Mouse (Mus musculus) stomach, embryonic 15.5 days (tissue): Measurements from ENCODE around the gene Stambpl1. TPM values are rescaled to one million over a fixed set of nuclear protein-coding genes. Genes with fewer than 3 reads are reported as not detected.
A peak's percentile ranks its signal among the peaks of the same experiment; 100 is the strongest.

Experiments
- ATAC-seq: fragments of 200-750 bp; cut with Nextera tagmentation; 2 replicates; pipeline ENCODE4 v1.8.0; 2017; ENCODE audit warnings: low read depth, moderate number of reproducible peaks, moderate TSS enrichment; ENCODE audit not compliant: insufficient read depth, low FRiP score
- H3K27ac ChIP-seq: fragments of 300-500 bp; sonication (generic); 2 replicates; pipeline ENCODE4 v1.5.1; 2015; ENCODE audit warnings: mild to moderate bottlenecking, inconsistent platforms
- H3K27me3 ChIP-seq: fragments of 300-500 bp; sonication (generic); replicated peaks from 2 replicates; pipeline ENCODE4 v1.6.1; 2015; ENCODE audit warnings: inconsistent platforms
- H3K36me3 ChIP-seq: fragments of 300-500 bp; sonication (generic); 2 replicates; pipeline ENCODE4 v1.6.1; 2015; ENCODE audit warnings: inconsistent platforms
- H3K4me1 ChIP-seq: fragments of 300-500 bp; sonication (generic); 2 replicates; pipeline ENCODE4 v1.6.1; 2015; ENCODE audit warnings: inconsistent platforms
- H3K4me2 ChIP-seq: fragments of 300-500 bp; sonication (generic); 2 replicates; pipeline ENCODE4 v1.6.1; 2015; ENCODE audit warnings: mild to moderate bottlenecking, inconsistent platforms
- H3K4me3 ChIP-seq: fragments of 300-500 bp; sonication (generic); replicated peaks from 2 replicates; pipeline ENCODE4 v1.5.1; 2015; ENCODE audit warnings: inconsistent platforms
- H3K9ac ChIP-seq: fragments of 300-500 bp; sonication (generic); 2 replicates; pipeline ENCODE4 v1.6.1; 2015; ENCODE audit warnings: inconsistent platforms
- H3K9me3 ChIP-seq: fragments of 300-500 bp; sonication (generic); 2 replicates; pipeline ENCODE4 v1.6.1; 2016; ENCODE audit warnings: inconsistent platforms
- WGBS: fragments of 180-500 bp; shearing (Covaris S2); methylation state at CpG from one replicate; pipeline ENCODE4 v1.1.7; 2015; 5-methylcytosine and 5-hydroxymethylcytosine counted together
- polyA plus RNA-seq: library from polyadenylated mRNA; unstranded; fragments of >200 nt; fragmentation: Nextera tagmentation; extraction: Ambion mirVana; gene quantifications from 2 replicates; pipeline ENCODE4 v1.2.1, GENCODE M21; 2015

The Stambpl1 gene
- polyA plus RNA-seq, 1 experiment from 2014 or later, result 11.6 TPM

- no peak overlapping the region for H3K9ac ChIP-seq
- WGBS, result 55% methylated on average over 3 of the region's 3 CpGs
- no peak overlapping the region for H3K4me2 ChIP-seq
- H3K9me3 ChIP-seq, result no peaks in the 10 kb centered on the region
- no peak overlapping the region for H3K27ac ChIP-seq
- ATAC-seq, result no peak
- no peaks in the 10 kb centered on the region for H3K36me3 ChIP-seq
- H3K27me3 ChIP-seq, result no peaks in the 10 kb centered on the region
- no peaks in the 10 kb centered on the region for H3K4me1 ChIP-seq
- H3K4me3 ChIP-seq, result no peak overlapping the region
These were observed 28.8 kb downstream of the Stambpl1 start for GRCm38 (mm10) chr19:34220732-34221380.

GRCm38 (mm10) chr19:34222805-34223204 is 30.8 kb downstream of the Stambpl1 start:
- Histone ChIP-seq H3K9ac (no peak overlapping the region), H3K36me3 (no peaks in the 10 kb centered on the region), H3K27ac (no peak overlapping the region), H3K4me2 (no peak overlapping the region), H3K4me1 (no peaks in the 10 kb centered on the region), H3K27me3 (no peaks in the 10 kb centered on the region), H3K9me3 (no peaks in the 10 kb centered on the region), H3K4me3 (no peak overlapping the region)
- ATAC-seq, result no peak
- WGBS, result 91% methylated on average over 3 of the region's 3 CpGs

GRCm38 (mm10) chr19:34231596-34231995 is 39.6 kb downstream of the Stambpl1 start:
- WGBS, result 67% methylated on average over 7 of the region's 7 CpGs
- Histone ChIP-seq H3K27me3 (no peaks in the 10 kb centered on the region), H3K27ac (no peak overlapping the region), H3K9me3 (no peaks in the 10 kb centered on the region), H3K4me2 (no peak overlapping the region), H3K4me3 (no peak overlapping the region), H3K4me1 (no peaks in the 10 kb centered on the region), H3K36me3 (no peaks in the 10 kb centered on the region), H3K9ac (no peak overlapping the region)
- no peak for ATAC-seq

DNA sequence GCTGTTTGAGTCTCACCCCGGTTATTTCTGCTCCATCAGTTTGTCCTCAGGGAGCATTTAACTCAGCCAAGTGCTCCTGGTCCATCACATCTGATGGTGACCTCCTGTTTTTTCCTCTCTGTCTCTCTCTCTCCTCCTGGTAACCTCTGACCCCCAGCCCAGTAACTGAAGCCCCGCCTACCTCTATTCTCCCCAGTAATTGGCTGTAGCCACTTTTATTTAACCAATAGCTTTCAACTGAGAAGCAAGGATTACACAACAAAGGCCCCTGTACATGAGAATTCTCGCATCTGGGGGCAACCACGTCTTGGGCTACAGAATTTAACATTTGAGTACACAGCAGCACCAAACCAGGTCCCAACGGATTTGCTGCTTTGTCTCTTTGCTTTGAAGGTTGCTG is 40.3 kb downstream of the Stambpl1 start:
- no peaks in the 10 kb centered on the region for H3K4me1 ChIP-seq
- no peak overlapping the region for H3K4me3 ChIP-seq
- no peak overlapping the region for H3K4me2 ChIP-seq
- no peak overlapping the region for H3K9ac ChIP-seq
- H3K27ac ChIP-seq, result no peak overlapping the region
- no peaks in the 10 kb centered on the region for H3K36me3 ChIP-seq
- H3K27me3 ChIP-seq, result no peaks in the 10 kb centered on the region
- 60% methylated on average over 5 of the region's 5 CpGs for WGBS
- no peaks in the 10 kb centered on the region for H3K9me3 ChIP-seq
- ATAC-seq, result no peak

DNA sequence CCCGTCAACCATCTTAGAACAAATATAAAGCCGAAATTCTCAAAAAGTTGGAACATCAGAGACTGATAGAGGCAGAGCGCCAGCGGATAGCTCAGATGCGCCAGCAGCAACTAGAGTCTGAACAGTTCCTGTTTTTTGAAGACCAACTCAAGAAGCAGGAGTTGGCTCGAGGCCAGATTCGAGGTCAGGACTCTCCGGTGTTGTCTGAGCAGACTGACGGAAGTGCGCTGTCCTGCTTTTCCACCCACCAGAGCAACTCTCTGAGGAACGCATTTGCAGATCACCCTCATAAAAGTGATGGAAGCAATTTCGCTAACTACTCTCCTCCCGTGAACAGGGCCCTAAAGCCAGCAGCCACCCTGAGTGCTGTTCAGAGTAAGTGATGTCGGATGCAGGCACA is 41.9 kb downstream of the Stambpl1 start:
- H3K4me3 ChIP-seq, result no peak overlapping the region
- no peaks in the 10 kb centered on the region for H3K27me3 ChIP-seq
- H3K36me3 ChIP-seq, result 0 out of 2 replicates have a peak, but pooled peaks cover 4% of the 10 kb centered on the region
- no peak for ATAC-seq
- H3K4me2 ChIP-seq, result no peak overlapping the region
- H3K4me1 ChIP-seq, result no peaks in the 10 kb centered on the region
- H3K27ac ChIP-seq, result no peak overlapping the region
- 69% methylated on average over 14 of the region's 14 CpGs for WGBS
- no peak overlapping the region for H3K9ac ChIP-seq
- no peaks in the 10 kb centered on the region for H3K9me3 ChIP-seq

DNA sequence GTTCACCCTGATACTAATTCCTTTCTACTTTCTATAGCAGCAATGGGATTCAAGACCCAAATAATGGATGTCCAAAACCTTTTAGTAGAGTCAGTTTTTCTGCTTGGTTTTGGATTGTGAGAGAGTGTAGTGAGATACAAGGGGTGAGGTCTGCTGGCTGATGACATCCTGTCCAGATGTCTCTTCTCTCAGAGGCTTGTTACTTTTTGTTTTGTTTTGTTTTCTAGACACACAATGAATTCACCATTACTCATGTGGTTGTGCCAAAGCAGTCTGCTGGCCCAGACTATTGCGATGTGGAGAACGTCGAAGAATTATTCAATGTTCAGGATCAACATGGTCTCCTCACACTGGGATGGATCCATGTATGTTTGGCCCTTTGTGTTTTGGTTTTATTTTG is 44.0 kb downstream of the Stambpl1 start:
- H3K4me2 ChIP-seq, result no peak overlapping the region
- H3K4me1 ChIP-seq, result no peaks in the 10 kb centered on the region
- no peak overlapping the region for H3K27ac ChIP-seq
- 65% methylated on average over 3 of the region's 3 CpGs for WGBS
- no peak overlapping the region for H3K9ac ChIP-seq
- no peaks in the 10 kb centered on the region for H3K27me3 ChIP-seq
- no peak for ATAC-seq
- no peak overlapping the region for H3K4me3 ChIP-seq
- H3K36me3 ChIP-seq, result 0 out of 2 replicates have a peak, but pooled peaks cover 4% of the 10 kb centered on the region
- H3K9me3 ChIP-seq, result no peaks in the 10 kb centered on the region

- H3K4me2 ChIP-seq, result no peak overlapping the region
- H3K4me1 ChIP-seq, result no peaks in the 10 kb centered on the region
- H3K36me3 ChIP-seq, result 0 out of 2 replicates have a peak, but pooled peaks cover 4% of the 10 kb centered on the region
- ATAC-seq, result no peak
- H3K4me3 ChIP-seq, result no peak overlapping the region
- H3K9me3 ChIP-seq, result no peaks in the 10 kb centered on the region
- no peak overlapping the region for H3K9ac ChIP-seq
- no peaks in the 10 kb centered on the region for H3K27me3 ChIP-seq
- 97% methylated on average over 2 of the region's 2 CpGs for WGBS
- H3K27ac ChIP-seq, result no peak overlapping the region
These were observed 45.7 kb downstream of the Stambpl1 start for GRCm38 (mm10) chr19:34237746-34238145.

DNA sequence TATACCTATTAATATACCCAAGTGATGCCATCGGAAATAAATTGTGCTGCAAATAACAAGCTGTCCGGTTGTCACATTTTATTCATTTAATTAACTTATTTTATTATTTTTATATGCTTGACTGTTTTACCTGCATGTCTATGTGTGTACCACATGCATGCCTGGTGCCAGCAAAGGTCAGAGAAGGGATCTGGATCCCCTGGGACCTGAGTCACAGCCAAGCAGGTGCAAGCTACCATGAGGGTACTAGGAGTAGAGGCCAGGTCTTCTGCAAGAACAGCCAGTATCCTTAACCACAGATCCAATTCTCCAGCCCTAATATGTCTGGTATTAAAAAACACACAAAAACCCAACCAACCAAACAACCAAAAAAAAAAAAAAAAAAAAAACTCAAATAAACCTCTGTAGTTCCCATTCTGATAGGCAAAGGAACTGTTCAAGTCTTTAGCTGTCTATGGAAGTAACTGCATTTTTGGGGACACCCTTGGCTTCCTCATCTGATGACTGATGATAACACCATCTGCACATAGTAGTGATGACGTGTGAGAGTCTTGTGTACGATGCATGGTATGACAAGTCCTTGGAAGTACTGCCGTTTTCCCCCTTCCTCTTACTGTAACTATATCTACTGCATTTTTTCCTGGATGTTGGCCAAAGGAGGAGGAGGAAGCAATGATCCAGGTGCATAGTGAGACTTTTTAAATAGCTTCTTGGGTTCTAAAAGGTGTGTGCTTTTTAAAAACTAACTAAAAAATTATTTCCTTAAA is 48.4 kb downstream of the Stambpl1 start:
- Histone ChIP-seq H3K36me3 (0 out of 2 replicates have a peak, but pooled peaks cover 4% of the 10 kb centered on the region), H3K27ac (no peak overlapping the region), H3K4me3 (no peak overlapping the region), H3K9ac (no peak overlapping the region), H3K4me2 (no peak overlapping the region), H3K27me3 (no peaks in the 10 kb centered on the region), H3K4me1 (no peaks in the 10 kb centered on the region), H3K9me3 (no peaks in the 10 kb centered on the region)
- 78% methylated on average over 5 of the region's 5 CpGs for WGBS
- 0 out of 2 replicates have a peak, but pooled peaks have one; percentile 33 for ATAC-seq

DNA sequence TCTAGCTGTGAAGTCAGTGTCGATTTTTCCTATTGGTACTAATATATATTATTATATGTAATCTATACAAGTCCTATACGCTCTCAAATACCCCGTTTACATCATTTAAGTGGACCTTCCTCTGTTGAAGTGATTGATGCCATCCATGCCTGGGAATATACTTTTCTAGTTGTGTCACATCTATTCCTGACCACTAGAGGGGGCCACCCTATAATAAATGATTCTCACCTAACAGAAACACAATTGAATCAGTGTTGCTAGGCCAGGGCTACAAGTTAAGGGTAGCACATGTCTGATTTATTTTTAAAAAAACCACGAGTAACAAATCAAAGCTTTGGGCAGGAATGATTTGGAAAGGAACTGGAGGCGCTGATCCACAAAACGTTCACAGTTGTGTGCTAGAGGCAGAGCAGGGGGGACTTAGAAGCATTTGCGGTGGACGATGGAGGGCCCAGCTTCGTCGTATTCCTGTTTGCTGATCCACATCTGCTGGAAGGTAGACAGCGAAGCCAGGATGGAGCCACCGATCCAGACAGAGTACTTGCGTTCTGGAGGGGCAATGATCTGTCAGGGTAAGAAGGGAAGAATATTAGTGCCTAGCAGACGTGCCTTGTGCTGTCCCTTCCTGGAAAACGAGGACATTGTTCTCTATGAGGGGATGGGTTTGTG is 49.4 kb downstream of the Stambpl1 start:
- Histone ChIP-seq H3K27me3 (no peaks in the 10 kb centered on the region), H3K4me3 (no peak overlapping the region), H3K4me2 (no peak overlapping the region), H3K27ac (no peak overlapping the region), H3K9me3 (no peaks in the 10 kb centered on the region), H3K4me1 (no peaks in the 10 kb centered on the region), H3K36me3 (0 out of 2 replicates have a peak, but pooled peaks cover 4% of the 10 kb centered on the region), H3K9ac (no peak overlapping the region)
- ATAC-seq, result no peak
- WGBS, result 66% methylated on average over 15 of the region's 15 CpGs

GRCm38 (mm10) chr19:34242925-34243324 is 50.9 kb downstream of the Stambpl1 start:
- Histone ChIP-seq H3K4me3 (no peak overlapping the region), H3K36me3 (0 out of 2 replicates have a peak, but pooled peaks cover under 1% of the 10 kb centered on the region), H3K4me2 (no peak overlapping the region), H3K9me3 (no peaks in the 10 kb centered on the region), H3K27me3 (no peaks in the 10 kb centered on the region), H3K27ac (no peak overlapping the region), H3K4me1 (no peaks in the 10 kb centered on the region), H3K9ac (no peak overlapping the region)
- no peak for ATAC-seq

GRCm38 (mm10) chr19:34244056-34244455 is 52.0 kb downstream of the Stambpl1 start:
- H3K4me2 ChIP-seq, result no peak overlapping the region
- 13% methylated on average over 6 of the region's 6 CpGs for WGBS
- H3K9ac ChIP-seq, result no peak overlapping the region
- H3K27me3 ChIP-seq, result no peaks in the 10 kb centered on the region
- H3K4me1 ChIP-seq, result no peaks in the 10 kb centered on the region
- no peak for ATAC-seq
- H3K4me3 ChIP-seq, result no peak overlapping the region
- no peaks in the 10 kb centered on the region for H3K36me3 ChIP-seq
- no peaks in the 10 kb centered on the region for H3K9me3 ChIP-seq
- H3K27ac ChIP-seq, result no peak overlapping the region

DNA sequence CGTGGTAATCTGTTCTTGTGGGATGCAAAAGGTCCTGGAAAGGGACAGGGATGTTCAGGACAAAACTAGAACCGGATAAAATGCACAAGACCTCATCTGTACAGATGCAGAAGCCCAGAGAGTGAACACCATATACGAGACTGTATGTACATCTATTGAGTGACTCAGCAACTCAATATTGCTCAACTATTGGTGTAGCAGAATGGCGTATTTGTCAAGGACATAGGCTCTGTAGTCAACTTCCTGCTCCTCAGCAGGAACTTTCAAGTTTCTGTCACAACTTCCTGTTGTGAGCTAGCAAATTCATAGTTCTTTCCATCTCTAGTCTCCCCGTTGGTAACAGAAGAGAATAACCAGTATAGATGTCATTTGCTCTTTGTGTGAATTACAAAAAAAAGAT is 56.5 kb downstream of the Stambpl1 start:
- Histone ChIP-seq H3K4me3 (no peak overlapping the region), H3K4me2 (no peak overlapping the region), H3K36me3 (no peaks in the 10 kb centered on the region), H3K27ac (no peak overlapping the region), H3K27me3 (no peaks in the 10 kb centered on the region), H3K9me3 (no peaks in the 10 kb centered on the region), H3K4me1 (no peaks in the 10 kb centered on the region), H3K9ac (no peak overlapping the region)
- ATAC-seq, result no peak
- WGBS, result 77% methylated on average over 5 of the region's 5 CpGs
